Mouse (Mus musculus) testis, postnatal 10 days (tissue): ENCODE data around the gene Kctd2.
A peak's percentile ranks its signal among the peaks of the same experiment; 100 is the strongest.
"Not testable (repeated sequence)": the region's sequence is repeated elsewhere in the genome, so short reads cannot be mapped to it uniquely, and the experiment has no call there.

Experiments used
- DNase-seq: peaks from one replicate; pipeline ENCODE4 v3.0.0; 2021; ENCODE audit warnings: low spot score

The Kctd2 gene

DNA sequence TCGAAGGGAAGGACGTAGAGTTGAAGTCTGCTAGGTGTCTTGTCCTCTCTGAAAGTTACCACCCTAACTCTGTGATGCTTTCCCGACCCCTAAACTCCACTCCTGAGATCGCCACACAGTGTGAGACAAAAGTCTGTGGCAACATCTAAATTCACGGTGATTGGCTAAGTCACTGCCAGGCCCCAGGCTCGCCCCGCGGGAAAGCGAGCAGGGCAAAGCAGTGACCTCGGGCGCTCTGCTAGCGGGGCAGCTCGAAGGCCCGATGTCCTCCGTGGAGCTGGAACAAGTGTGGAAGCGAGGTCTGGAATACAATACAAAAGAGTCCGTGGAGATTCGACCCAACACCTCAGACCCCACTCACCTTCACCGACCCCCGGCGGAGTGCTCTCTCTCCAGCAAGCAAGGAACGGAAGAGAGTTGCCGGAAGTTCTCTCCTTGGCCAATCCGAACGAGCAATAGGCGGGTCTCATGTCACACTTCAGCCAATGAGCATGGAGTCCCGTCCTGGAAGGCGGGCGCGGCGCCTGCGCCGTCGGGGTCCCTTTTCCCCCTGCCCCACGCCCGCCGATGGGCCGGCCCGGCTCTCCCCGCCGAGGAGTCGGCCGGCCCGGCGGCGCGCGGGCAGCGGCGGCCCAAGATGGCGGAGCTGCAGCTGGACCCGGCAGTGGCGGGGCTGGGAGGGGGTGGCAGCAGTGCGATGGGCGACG is at the start of gene Kctd2, which contains the start of gene Atp5h:
Kctd2 (plus strand) TSS at position 598 of the 707 bp plus-strand sequence.
Atp5h (minus strand) TSS at position 432 of the 707 bp plus-strand sequence.
- DNase-seq: peak; percentile 94

DNA sequence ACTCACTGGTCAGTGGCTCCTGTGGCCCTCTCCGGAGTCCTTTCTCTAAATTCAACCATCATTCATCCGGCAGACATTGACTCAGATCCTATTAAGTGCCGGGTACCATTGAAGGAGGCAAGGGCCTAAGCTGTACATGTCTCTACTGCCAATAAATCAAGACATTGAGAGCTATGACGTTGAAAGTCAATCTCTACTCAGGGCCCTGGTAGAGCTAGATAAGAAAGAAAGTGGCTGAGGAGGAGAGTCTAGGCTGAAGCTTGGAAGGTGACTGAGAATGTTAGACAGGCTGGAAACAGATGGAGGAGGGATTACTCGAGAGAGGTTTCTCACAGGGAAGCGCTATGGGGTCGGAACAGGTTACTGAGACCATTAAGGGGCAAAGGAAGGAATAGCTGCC is 49.6 kb upstream of the Kctd2 start:
- no peak for DNase-seq

DNA sequence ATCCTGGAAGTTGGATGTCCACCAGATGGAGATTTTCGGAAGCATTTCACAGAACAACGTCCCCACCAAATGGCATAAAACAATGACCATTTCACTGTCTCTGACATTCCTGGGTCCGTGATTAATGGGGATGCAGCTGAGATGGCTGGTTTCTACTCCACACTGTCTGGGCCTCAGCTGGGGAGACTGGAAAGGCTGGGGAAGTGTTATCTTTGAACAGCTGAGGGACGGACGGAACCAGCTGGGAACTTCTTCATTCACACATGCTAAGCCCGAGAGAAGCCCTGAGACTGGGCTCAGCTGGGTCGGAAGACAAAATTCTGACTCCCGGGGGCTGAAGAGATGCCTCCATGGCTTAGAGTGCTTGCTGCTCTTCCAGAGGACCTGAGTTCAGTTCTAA is 48.6 kb upstream of the Kctd2 start:
- no peak for DNase-seq

DNA sequence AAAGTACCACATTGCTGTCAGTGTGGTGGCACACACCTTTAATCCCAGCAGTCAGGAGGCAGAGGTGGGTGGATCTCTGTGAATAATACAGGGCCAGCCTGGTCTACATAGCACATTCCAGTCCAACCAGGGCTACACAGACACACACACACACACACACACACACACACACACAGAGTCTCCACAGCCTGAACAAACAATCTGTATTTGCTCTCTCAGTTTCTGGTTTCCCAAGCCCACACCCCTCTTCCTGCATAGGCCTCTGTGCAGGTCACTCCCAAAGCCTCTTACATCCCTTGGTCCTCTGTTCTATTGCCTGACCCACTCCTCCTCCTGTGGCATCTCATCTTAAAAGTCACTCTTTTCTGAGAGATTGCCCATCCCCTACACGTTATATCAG is 47.9 kb upstream of the Kctd2 start:
- no peak for DNase-seq

DNA sequence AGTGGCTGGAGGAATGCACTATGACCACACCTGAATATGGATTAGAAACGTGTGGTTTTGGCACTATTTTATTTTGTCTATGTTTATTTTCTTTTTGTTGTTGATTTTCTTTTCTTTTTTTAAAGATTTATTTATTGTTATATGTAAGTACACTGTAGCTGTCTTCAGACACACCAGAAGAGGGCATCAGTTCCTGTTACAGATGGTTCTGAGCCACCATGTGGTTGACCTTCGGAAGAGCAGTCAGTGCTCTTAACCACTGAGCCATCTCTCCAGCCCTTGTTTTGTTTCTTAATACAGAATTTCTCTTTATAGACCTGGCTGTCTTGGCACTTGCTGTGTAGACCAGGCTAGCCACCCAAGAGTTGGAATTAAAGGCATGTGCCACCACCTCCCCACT is 47.2 kb upstream of the Kctd2 start:
- no peak for DNase-seq

DNA sequence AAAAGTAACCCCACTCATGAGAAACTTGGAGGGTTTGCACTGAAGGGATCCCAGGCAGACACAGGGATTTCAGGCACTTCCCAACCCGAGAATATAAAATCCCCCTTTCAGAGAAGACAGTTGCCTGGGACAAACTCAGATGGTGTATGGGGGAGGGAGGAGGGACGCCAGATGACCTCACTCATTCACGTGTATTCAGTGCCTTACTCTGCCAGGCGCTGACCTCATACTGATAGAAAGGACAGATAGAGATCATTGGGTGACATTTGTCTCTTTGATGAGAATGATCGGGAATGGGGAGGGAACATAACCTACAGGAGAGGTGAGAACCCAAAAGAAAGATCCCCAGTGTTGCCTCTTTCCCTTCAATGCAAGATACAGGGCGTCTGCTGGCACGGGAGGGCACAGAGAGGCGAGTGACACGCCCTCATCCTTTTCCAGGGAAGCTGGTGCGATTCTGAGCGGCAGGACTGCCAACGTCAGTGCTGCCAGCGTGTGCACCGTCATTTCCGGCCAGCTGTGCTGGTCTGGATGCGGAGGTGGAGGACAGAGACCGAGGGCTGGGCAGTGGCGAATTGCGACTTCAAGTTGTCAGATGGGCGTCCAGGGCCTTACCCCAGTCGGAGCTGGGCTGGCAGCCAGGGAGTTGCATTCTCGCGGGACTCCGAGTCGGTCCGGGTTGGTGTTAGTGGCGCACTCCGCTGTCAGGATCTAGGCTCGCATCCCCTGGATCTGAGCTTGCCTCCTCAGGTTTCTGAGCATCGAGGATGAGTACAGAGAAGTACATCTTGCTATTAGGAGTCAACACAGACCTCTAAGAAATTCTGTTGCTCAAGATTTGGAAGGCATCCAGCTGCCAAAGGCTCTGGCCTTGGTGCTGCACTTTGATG is 45.9 kb upstream of the Kctd2 start:
- peak; percentile 80 for DNase-seq

DNA sequence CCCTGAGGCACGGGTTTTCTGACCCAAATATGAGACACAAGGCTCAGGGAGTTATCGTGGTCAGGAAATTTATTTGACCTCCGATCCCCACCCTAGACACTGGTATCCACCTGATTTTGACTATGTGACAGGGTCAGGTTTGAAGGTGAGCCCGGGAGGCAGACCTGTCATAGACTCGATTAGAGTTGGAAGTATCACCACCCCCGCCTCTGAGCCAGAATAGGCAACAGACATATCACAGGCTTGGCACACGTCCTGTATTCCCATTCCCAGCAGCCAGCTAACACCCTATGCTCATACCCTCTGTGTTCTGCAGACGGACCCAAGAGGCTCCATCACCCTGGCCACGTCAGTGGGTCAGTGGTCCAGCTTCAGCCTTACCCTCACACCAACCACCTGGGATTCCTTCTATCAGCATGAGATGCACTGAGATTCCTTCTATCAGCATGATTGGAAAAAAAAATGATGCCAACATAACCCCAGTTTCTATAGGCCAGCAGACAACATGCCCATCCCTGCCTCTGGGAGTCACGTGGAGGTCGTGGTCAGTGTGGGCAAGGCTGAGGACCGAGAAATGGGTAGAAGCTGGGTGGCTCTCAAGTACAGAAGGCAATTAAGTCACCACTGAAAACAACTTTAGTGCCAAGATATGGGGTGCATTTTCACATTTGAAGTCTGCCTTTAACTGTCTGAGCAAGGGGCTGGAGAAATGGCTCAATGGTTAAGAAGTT is 45.1 kb upstream of the Kctd2 start:
- DNase-seq: no peak

DNA sequence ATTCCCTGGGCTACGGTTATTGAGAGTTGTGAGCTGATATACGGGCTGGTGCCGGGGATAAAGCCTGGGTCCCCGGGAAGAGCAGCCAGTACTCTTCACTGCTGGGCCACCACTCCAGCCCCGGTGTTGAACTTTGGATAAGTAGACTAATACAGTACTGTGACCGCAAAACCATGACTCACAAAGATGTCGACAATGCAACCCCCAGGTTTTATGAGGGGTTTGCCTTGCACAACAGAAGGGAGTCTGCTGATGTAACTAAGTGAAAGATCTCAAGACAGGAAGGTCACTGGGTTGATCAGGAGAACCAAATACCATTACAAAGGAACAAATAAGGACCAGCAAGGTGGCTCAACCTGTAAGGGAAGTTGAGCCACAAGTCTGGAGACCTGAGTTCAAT is 43.2 kb upstream of the Kctd2 start:
- no peak for DNase-seq

DNA sequence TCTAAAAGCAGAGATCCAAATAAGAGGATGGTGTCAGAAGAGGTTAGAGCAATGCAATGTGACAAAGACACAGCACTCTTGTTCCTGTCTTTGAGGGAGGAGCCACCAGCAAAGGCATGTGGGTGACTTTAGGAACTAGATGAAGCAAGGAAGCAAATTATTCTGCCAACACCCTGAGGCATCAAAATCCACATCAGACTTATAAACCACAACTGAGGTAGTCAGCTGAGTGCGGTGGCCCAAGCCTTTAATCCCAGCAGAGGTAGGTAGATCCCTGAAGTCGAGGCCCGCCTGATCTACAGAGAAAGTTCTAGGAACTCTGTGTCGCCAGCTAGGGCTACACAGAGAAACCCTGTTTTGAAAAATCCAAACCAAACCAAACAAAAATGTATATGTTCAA is 42.7 kb upstream of the Kctd2 start:
- no peak for DNase-seq

DNA sequence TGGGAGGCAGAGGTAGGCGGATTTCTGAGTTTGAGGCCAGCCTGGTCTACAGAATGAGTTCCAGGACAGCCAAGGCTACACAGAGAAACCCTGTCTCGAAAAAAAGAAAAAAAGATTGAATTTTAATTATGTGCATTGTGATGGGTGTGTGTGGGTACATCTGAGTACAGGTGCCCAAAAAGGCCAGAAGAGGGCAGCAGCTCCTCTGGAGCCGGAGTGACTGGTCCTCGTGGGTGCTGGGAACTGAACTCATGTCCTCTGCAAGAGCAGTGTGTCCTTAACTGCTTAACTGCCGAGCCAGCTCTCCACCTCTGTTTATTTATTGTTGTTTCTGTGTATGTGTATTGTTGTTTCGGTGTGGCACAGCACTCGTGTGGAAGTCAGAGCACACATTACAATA is 42.1 kb upstream of the Kctd2 start:
- no peak for DNase-seq

DNA sequence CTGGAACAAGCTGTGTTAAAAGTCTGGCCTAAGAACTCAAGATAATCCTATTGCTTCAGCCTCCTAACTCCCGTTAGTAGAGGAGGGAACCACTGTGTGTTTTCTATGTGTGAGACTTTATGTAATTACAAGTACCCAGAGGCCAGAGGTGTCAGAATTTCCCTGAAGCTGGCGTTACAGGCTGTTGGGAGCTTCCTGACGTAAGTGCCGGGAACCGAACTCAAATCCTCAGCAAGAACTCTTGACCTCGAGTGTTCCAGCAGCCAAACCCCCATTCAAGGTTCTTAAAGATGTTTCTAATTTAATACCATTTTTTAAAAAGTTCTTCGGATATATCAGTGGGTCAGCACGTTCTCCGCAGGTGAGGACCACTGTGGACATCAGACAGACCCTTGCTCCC is 38.7 kb upstream of the Kctd2 start:
- DNase-seq: no peak

DNA sequence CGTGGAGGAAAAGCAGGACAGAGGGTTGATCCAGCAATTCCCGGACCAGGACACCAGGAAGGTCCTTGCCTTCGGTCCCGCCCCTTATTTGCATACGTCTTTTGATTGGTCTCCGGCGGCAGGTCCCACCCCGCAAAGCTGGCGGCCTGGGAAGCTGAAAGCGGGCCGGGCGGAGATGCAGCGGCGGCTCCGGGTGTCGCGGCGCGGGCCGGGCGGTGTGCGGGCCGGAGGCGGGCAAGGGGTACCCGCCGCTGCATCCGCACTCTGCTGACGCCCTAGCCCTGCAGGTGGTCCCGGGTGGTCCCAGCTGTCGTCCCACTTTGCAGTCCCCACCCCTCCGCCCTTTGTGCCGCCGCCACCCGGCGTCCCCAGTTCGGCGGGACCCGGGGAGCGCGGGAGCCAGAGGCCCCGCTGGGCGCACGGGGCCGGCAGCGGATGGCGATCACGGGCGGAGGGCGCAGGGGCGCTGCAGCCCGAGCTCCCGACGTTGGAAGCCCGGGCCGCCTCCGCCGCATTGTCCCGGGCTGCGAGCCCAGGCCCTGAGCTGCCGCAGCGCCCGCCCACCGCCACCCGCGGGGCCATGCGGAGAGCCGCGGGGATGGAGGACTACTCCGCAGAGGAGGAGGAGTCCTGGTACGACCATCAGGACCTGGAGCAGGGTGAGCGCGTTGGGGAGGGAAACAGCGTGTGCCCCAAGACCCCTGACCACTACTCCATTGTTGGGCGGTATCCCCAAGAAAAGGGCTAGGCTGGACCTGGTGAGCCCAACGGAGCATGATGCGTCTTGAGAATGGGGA is 38.0 kb upstream of the Kctd2 start, which contains the start of gene Cdr2l:
Cdr2l (plus strand) TSS at position 174 of the 797 bp plus-strand sequence.
- peak; percentile 92 for DNase-seq

DNA sequence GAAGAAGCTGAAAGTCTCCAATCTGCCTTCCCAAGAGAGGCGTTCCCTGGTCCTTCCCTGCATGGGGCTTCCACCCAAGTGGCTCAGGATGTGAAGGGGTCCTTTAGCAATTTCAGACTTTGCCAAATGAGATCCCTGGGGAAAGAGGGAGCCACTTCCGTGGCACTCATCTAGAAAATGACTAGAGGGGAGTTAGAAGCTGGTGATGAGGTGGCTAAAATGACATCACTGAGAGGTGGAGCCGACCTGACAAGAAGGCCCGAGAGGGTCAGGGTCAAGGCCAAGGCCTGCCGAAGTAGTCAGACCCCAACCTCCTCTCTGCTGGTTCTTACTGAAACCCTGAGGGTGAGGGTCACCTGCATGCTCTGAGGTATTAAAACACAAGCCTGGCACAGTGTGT is 37.0 kb upstream of the Kctd2 start:
- no peak for DNase-seq

DNA sequence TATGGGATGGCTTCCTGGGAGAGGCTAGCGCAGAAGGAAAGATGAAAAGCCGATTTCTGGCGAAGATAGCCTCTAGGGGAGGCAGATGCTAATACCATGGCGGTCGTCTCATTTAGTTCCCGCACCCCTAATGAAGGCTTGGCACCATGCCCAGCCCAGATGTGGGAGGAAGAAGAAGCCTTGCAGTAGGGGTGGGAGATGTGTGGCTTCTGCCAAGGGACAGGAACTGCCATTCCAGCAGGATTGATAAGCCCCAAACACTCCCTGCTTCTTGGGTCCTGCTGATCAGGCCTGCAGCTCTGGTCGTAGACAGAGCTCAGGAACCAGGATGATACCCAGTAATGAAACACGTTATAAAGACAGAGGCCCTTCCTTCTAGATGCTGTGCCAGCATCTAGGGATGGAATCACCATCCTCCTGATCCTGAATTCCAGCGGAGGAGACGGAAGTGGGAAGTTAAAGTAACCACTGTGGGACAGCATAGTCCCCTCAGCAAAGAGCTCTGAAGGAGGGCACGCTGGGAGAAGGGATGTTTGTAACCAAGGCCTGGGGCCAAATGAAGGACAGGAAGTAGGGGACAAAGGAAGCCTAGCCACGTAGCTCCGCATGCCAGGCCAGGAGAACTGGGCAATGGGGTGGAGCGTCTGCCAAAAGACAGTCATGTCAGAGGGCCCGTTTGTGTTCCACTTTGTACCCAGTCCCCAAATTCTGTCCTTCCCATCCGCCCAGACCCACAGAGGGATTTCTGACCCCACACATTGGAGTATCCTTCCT is 36.0 kb upstream of the Kctd2 start:
- DNase-seq: peak; percentile 84

DNA sequence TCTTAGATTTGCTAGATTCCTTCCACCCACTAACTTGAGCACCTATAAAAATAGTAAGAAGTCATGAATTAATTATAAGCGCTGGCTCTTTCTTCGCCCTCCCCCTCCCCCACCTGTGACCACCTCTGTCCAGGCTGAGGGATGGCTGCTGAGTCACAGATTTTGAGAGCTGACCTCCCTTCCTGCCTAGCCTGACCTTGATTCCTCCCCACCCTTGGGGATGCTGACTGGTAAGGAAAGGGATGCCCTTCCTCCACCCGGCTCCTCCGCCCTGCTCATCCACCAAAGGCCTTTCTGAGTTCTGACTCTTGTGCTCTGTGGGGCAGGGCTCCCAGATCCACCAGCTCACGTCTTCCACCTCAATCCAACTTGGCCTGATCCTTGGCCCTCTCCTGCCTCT is 35.3 kb upstream of the Kctd2 start:
- no peak for DNase-seq

DNA sequence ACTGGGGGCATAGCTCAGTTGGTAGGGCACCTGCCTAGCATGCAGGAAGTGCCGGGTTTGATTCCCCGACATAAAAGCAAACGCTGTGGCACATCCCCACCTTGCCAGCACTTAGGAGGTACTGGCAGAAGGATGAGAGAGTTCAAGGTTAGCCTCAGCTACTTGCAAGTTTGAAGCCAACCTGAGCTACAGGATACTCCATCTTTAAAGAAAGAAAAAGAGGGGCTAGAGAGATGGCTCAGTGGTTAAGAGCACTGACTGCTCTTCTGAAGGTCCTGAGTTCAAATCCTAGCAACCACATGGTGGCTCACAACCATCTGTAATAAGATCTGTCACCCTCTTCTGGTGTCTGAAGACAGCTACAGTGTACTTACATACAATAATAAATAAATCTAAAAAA is 33.1 kb upstream of the Kctd2 start:
- DNase-seq: not testable (repeated sequence)

DNA sequence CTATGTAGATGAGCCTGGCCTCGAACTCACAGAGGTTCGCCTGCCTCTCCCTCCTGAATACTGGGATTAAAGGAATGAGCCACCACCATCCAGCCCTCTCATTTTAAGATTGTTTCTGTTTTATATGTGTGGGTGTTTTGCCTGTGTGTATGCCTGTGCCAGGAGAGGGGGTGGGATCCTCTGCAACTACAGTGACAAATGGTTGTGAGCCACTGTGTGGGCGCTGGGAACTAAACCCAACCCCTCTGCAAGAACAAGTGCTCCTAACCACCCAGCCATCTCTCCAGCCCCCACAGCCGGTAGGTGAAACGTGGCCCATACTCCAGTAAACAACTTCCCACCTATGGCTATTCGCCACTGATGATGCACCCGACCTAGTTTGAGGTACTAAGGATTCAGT is 28.6 kb upstream of the Kctd2 start:
- no peak for DNase-seq

DNA sequence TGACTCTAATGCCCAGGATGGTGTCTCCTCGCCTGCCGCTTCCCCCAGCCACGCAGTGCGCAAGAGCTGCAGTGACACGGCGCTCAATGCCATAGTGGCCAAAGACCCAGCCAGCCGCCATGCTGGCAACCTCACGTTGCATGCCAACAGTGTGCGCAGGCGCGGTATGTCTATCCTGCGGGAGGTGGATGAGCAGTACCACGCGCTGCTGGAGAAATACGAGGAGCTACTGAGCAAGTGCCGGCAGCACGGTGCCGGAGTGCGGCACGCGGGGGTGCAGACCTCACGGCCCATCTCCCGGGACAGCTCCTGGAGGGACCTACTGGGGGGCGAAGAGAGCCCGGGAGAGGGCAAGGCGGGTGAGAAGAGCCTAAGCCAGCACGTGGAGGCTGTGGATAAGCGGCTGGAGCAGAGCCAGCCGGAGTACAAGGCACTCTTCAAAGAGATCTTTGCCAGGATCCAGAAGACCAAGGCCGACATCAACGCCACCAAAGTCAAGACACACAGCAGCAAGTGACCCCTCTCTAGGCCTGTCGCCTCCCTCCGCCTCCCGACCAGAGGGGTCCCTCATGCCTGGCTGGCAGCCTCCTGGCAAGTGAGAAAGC is 26.1 kb upstream of the Kctd2 start:
- DNase-seq: peak; percentile 44

DNA sequence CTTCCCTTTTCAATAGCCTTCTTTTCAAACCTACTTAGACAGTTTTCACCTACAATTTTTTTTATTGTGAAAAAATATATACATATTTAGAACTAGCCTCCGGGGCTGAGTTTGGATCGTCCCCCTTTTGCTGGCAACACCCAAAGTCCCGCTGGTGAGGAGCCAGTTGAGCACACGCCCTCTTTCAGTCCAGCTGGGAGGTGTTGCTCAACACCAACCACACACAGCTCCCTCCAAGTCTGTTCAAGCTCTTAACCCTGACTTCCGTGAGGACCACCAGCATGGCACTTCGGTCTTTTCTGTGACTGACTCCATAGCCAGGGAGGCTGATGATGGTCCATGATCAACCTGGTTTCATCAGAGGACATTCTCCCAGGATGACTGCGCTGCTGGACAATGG is 21.8 kb upstream of the Kctd2 start:
- no peak for DNase-seq

DNA sequence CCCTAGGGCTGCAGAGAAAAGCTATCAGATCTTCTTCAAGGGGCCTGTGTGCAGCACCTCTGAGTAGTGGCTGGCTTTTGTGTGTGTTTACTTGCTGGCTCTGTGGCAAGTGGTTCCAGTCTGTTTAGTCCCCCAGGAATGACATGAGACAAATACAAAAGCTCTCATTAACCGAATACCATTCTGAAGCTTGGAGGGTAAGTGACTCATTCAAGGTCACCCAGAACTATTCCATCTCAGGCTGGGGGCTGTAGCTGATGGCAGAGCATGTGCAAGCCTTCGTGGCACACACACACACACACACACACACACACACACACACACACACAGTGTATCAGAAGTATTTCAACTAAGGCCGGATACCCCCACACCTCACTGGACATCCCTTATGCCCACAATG is 19.8 kb upstream of the Kctd2 start:
- DNase-seq: no peak
